1 mouse cellular context compared by ENCODE assay signal in the genomic region with DNA sequence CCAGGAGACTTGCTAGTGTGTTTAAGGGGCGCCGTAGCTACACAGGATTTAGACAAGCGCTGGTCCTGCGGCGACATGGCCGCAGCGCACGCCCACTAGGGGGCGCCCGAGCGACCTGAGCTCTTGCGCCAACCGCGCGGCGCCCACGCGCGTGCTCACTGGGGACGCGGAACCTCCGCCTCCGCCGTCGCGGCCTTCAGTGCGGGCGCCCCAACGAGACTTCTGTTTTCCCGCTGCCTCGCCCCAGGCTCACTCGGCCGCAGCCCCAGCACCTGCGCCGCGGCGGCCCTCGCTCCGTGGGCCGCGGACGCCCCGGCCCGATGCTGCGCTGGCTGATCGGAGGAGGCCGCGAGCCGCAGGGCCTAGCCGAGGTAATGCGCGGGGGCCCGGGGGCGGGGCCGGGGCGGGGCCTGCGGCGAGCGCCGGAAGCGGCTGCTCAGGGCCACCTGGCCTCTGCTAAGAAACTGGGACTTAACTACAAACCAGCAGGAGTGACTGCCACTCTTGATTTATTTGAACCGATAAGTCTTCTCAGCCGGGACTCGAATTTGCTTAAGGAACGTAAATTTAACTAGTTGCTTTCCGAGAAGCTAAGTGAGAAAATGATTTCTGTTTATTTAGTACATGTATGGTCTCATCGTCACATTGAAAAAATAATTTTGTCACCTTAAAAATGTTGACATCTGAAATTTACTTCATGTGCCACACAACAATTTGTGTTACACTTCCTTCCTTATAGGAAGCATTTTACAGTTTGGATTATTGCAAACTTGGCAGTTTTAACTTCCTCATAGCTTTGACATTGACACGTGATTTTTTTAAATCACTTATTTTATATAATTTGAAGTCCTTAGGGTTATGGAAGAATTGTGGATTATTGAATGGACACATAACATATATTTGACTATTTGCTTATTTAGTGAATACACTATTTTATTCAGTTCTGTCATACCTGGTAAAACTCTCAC.
A peak's percentile ranks its signal among the peaks of the same experiment; 100 is the strongest.
TF ChIP-seq lines count a peak whose summit lies in the region.

TSS of gene Wdr41 (plus strand) at position 126 of the 968 bp plus-strand sequence.

TF ChIP-seq in MEL, 35 proteins besides CTCF, POLR2A, EP300 and RAD21 (continued from another document):
- TF ChIP-seq NELFE (IDR thresholded peaks at IDR 0.05; ENCODE audit: low read depth, low read length) (peak; percentile 64), HCFC1 (IDR thresholded peaks at IDR 0.05; ENCODE audit: low read depth, low read length) (no peak; the same call in 1 of the 2 replicates), ZKSCAN1 (IDR thresholded peaks at IDR 0.05; ENCODE audit: low read depth, low read length) (no peak), MXI1 (IDR thresholded peaks at IDR 0.05; ENCODE audit: low read depth, low read length) (peak; percentile 8; the same call in 1 of the 2 replicates), ELF1 (IDR thresholded peaks at IDR 0.05; ENCODE audit: low read depth, low read length) (no peak), GABPA (IDR thresholded peaks at IDR 0.05; ENCODE audit: low read depth, low read length) (no peak), USF1 (IDR thresholded peaks at IDR 0.05; ENCODE audit: low read depth, low read length) (peak; percentile 69), UBTF (IDR thresholded peaks at IDR 0.05; ENCODE audit: borderline replicate concordance, insufficient read depth, low read depth, low read length) (0 out of 2 replicates have a peak, but pooled peaks have one; percentile 36), JUND (IDR thresholded peaks at IDR 0.05; ENCODE audit: low read depth, low read length) (no peak), BHLHE40 (IDR thresholded peaks at IDR 0.05; ENCODE audit: borderline replicate concordance, low read depth, low read length) (0 out of 2 replicates have a peak, but pooled peaks have one; percentile 14), SMC3 (IDR thresholded peaks at IDR 0.05; ENCODE audit: low read depth, low read length) (peak; percentile 59), ETS1 (IDR thresholded peaks at IDR 0.05; ENCODE audit: low read depth, low read length) (peak; percentile 77), MYC (IDR thresholded peaks at IDR 0.05; ENCODE audit: low read depth, low read length) (peak; percentile 58), ZNF384 (IDR thresholded peaks at IDR 0.05; ENCODE audit: low read depth, low read length) (no peak), CHD1 (IDR thresholded peaks at IDR 0.05; ENCODE audit: low read depth, low read length) (no peak)
TF ChIP-seq in MEL: peak in this region for 14.
